Mouse (Mus musculus): ENCODE results near the gene Tbc1d13.

Gene Tbc1d13

GRCm38 (mm10) chr2:30133613-30134377 lies at the start of gene Tbc1d13:
Gene Tbc1d13, plus strand, starts transcription at chr2:30133746.
- DNase-seq (ENCODE audit: low read depth, low spot score) = peak; percentile 97

- no peak for DNase-seq (ENCODE audit: low read depth, low spot score)
Measured at GRCm38 (mm10) chr2:30084113-30084512, 49.4 kb upstream of the Tbc1d13 start.

- DNase-seq (ENCODE audit: low read depth, low spot score) = no peak
Measured at GRCm38 (mm10) chr2:30084632-30085031, 48.9 kb upstream of the Tbc1d13 start.

- no peak for DNase-seq (ENCODE audit: low read depth, low spot score)
Measured at GRCm38 (mm10) chr2:30087310-30087709, 46.2 kb upstream of the Tbc1d13 start.

GRCm38 (mm10) chr2:30091521-30091920 lies 42.0 kb upstream of the Tbc1d13 start:
- DNase-seq (ENCODE audit: low read depth, low spot score) = no peak

- DNase-seq (ENCODE audit: low read depth, low spot score) = no peak
Measured at GRCm38 (mm10) chr2:30092280-30092918, 41.1 kb upstream of the Tbc1d13 start.

GRCm38 (mm10) chr2:30093471-30094207 lies 39.9 kb upstream of the Tbc1d13 start, which contains the start of gene Zdhhc12:
Gene Zdhhc12, minus strand, starts transcription at chr2:30093648.
- peak; percentile 96 for DNase-seq (ENCODE audit: low read depth, low spot score)

GRCm38 (mm10) chr2:30094208-30094588 lies 39.3 kb upstream of the Tbc1d13 start:
- DNase-seq (ENCODE audit: low read depth, low spot score) = no peak

- DNase-seq (ENCODE audit: low read depth, low spot score) = peak; percentile 56
Measured at GRCm38 (mm10) chr2:30095882-30096527, 37.5 kb upstream of the Tbc1d13 start.

GRCm38 (mm10) chr2:30100214-30100613 lies 33.3 kb upstream of the Tbc1d13 start:
- DNase-seq (ENCODE audit: low read depth, low spot score) = no peak

GRCm38 (mm10) chr2:30106364-30106763 lies 27.2 kb upstream of the Tbc1d13 start:
- DNase-seq (ENCODE audit: low read depth, low spot score) = peak; percentile 62

- no peak for DNase-seq (ENCODE audit: low read depth, low spot score)
Measured at GRCm38 (mm10) chr2:30107646-30108045, 25.9 kb upstream of the Tbc1d13 start.

- no peak for DNase-seq (ENCODE audit: low read depth, low spot score)
Measured at GRCm38 (mm10) chr2:30108260-30108659, 25.3 kb upstream of the Tbc1d13 start.

- no peak for DNase-seq (ENCODE audit: low read depth, low spot score)
Measured at GRCm38 (mm10) chr2:30111500-30111899, 22.0 kb upstream of the Tbc1d13 start.

- DNase-seq (ENCODE audit: low read depth, low spot score) = no peak
Measured at GRCm38 (mm10) chr2:30112564-30112963, 21.0 kb upstream of the Tbc1d13 start.

- peak; percentile 92 for DNase-seq (ENCODE audit: low read depth, low spot score)
Measured at GRCm38 (mm10) chr2:30119641-30120051, 13.9 kb upstream of the Tbc1d13 start.

- DNase-seq (ENCODE audit: low read depth, low spot score) = no peak
Measured at GRCm38 (mm10) chr2:30120269-30120668, 13.3 kb upstream of the Tbc1d13 start.

GRCm38 (mm10) chr2:30122766-30123165 lies 10.8 kb upstream of the Tbc1d13 start:
- DNase-seq (ENCODE audit: low read depth, low spot score) = peak; percentile 59

- DNase-seq (ENCODE audit: low read depth, low spot score) = peak; percentile 36
Measured at GRCm38 (mm10) chr2:30123729-30124471, 9.6 kb upstream of the Tbc1d13 start.

GRCm38 (mm10) chr2:30124472-30125274 lies 8.9 kb upstream of the Tbc1d13 start, which contains the start of gene Zer1:
Gene Zer1, minus strand, starts transcription at chr2:30124585.
- DNase-seq (ENCODE audit: low read depth, low spot score) = peak; percentile 99
